Mouse (Mus musculus) T-helper 17 cell (primary cell): ENCODE measurements around the gene Ppp6r2.

Experiments used
- in situ Hi-C, 2 experiments: fragments of 300-600 bp; cut with MboI, MseI; formaldehyde crosslinking; loops; 1 replicate in 1 of 2; 2 replicates in 1 of 2; pipeline ENCODE4 v1.15.1; 2025; ENCODE audit warnings: high pct_unique_total_duplicates in 2 of 2

The Ppp6r2 gene

GRCm38 (mm10) chr15:89307461-89307860 is 96.1 kb downstream of the Ppp6r2 start:
- in situ Hi-C loops: no loop called here

GRCm38 (mm10) chr15:89308406-89309139 is 97.2 kb downstream of the Ppp6r2 start:
- in situ Hi-C loops: no loop called here

- in situ Hi-C loops: no loop called here
Observed at GRCm38 (mm10) chr15:89309962-89310498, 98.7 kb downstream of the Ppp6r2 start.

- in situ Hi-C loops: no loop called here
Observed at GRCm38 (mm10) chr15:89313359-89313758, 102.0 kb downstream of the Ppp6r2 start.

GRCm38 (mm10) chr15:89314107-89314506 is 102.8 kb downstream of the Ppp6r2 start:
- in situ Hi-C loops: no loop called here

GRCm38 (mm10) chr15:89314511-89315189 is 103.3 kb downstream of the Ppp6r2 start:
- in situ Hi-C loops: no loop called here

GRCm38 (mm10) chr15:89315190-89315731 is 103.9 kb downstream of the Ppp6r2 start, which contains the start of gene Sbf1:
TSS of gene Sbf1 (minus strand) at chr15:89315311.
- in situ Hi-C loops: no loop called here

- in situ Hi-C loops: no loop called here
Observed at GRCm38 (mm10) chr15:89316146-89316545, 104.8 kb downstream of the Ppp6r2 start.

- in situ Hi-C loops: loop anchor here in 1 of 2 experiments (10.0 kb wide), 1 partner anchor 886 kb away; no protein-coding TSS in a partner anchor
Observed at GRCm38 (mm10) chr15:89321264-89321663, 109.9 kb downstream of the Ppp6r2 start.

- in situ Hi-C loops: loop anchor here in 1 of 2 experiments (10.0 kb wide), 1 partner anchor 888 kb away; no protein-coding TSS in a partner anchor
Observed at GRCm38 (mm10) chr15:89322670-89323522, 111.5 kb downstream of the Ppp6r2 start, which contains the start of gene Adm2. TSS of gene Adm2 (plus strand) at chr15:89322720.

GRCm38 (mm10) chr15:89323656-89324055 is 112.3 kb downstream of the Ppp6r2 start:
- in situ Hi-C loops: loop anchor here in 1 of 2 experiments (10.0 kb wide), 1 partner anchor 889 kb away; no protein-coding TSS in a partner anchor

GRCm38 (mm10) chr15:89326441-89326840 is 115.1 kb downstream of the Ppp6r2 start:
- in situ Hi-C loops: loop anchor here in 1 of 2 experiments (10.0 kb wide), 1 partner anchor 892 kb away; no protein-coding TSS in a partner anchor

- in situ Hi-C loops: no loop called here
Observed at GRCm38 (mm10) chr15:89334271-89334670, 122.9 kb downstream of the Ppp6r2 start, which contains the start of gene Miox. TSS of gene Miox (plus strand) at chr15:89334398.

- in situ Hi-C loops: no loop called here
Observed at GRCm38 (mm10) chr15:89334774-89335537, 123.6 kb downstream of the Ppp6r2 start.

- in situ Hi-C loops: no loop called here
Observed at GRCm38 (mm10) chr15:89336422-89336821, 125.1 kb downstream of the Ppp6r2 start.
